ENCODE assay signal across 7 mouse cellular contexts in the genomic region with DNA sequence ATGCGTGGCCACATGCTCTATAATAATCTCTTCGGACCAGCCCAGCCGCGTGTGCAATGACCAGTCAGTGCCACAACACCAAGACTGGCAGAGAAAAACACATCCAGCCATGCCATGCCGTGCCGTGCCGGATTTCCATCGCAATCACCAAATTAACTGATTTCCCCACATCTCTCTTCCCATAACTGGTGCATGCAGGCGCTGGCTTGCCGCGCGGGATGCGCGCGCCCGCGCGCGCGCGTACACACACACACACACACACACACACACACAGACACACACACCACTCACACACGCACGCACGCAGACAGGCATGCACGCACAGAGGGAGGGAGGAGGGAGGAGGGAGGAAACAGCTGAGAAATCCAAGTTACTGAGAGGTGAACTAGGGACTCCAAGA. TPM values are rescaled to one million over a fixed set of nuclear protein-coding genes. Genes with fewer than 3 reads are reported as not detected.
A peak's percentile ranks its signal among the peaks of the same experiment; 100 is the strongest.
DNase-seq lines count a peak whose midpoint lies in the region; ATAC-seq lines count a peak whose summit lies in the region.

No protein-coding gene starts in this region.

- no peak overlapping the region for H3K27ac ChIP-seq in lung, embryonic 16.5 days (ENCODE audit: low read length)
- H3K27ac ChIP-seq in hindbrain, embryonic 15.5 days (replicated peaks): peak overlapping the region; percentile 90
- no peak overlapping the region for H3K27ac ChIP-seq in midbrain, embryonic 11.5 days (ENCODE audit: low read depth, low read length)

- H3K36me3 ChIP-seq in lung, embryonic 16.5 days (ENCODE audit: control insufficient read depth, insufficient read depth, low read length): no peaks in the 10 kb centered on the region
- H3K36me3 ChIP-seq in hindbrain, embryonic 15.5 days: no peaks in the 10 kb centered on the region
- no peaks in the 10 kb centered on the region for H3K36me3 ChIP-seq in midbrain, embryonic 11.5 days (ENCODE audit: control insufficient read depth, insufficient read depth, low read length)

- peak overlapping the region; percentile 63 for H3K4me2 ChIP-seq in lung, embryonic 16.5 days (ENCODE audit: low read depth, low read length)
- peak overlapping the region; percentile 65 for H3K4me2 ChIP-seq in hindbrain, embryonic 15.5 days
- peak overlapping the region; percentile 58 for H3K4me2 ChIP-seq in midbrain, embryonic 11.5 days

- H3K9ac ChIP-seq in lung, embryonic 16.5 days (ENCODE audit: low read length): no peak overlapping the region
- peak overlapping the region; percentile 88 for H3K9ac ChIP-seq in hindbrain, embryonic 15.5 days
- H3K9ac ChIP-seq in midbrain, embryonic 11.5 days (ENCODE audit: low read length): peak overlapping the region; percentile 38; the same call in 1 of the 2 replicates

- peak overlapping the region; percentile 39 for H3K4me3 ChIP-seq in lung, embryonic 16.5 days (ENCODE audit: low read length)
- peak overlapping the region; percentile 92 for H3K4me3 ChIP-seq in hindbrain, embryonic 15.5 days
- peak overlapping the region; percentile 36 for H3K4me3 ChIP-seq in midbrain, embryonic 11.5 days (ENCODE audit: low read depth, low read length)

- WGBS in lung, embryonic 16.5 days: 1% methylated on average over 25 of the region's 25 CpGs
- WGBS in hindbrain, embryonic 15.5 days: under 1% methylated on average over 25 of the region's 25 CpGs
- WGBS in midbrain, embryonic 11.5 days: 1% methylated on average over 25 of the region's 25 CpGs

- H3K27me3 ChIP-seq in lung, embryonic 16.5 days (ENCODE audit: control insufficient read depth, insufficient read depth, low read depth, low read length): peaks cover 13% of the 10 kb centered on the region
- no peaks in the 10 kb centered on the region for H3K27me3 ChIP-seq in hindbrain, embryonic 15.5 days
- H3K27me3 ChIP-seq in midbrain, embryonic 11.5 days (ENCODE audit: control insufficient read depth, insufficient read depth, low read length): 0 out of 2 replicates have a peak, but pooled peaks cover 5% of the 10 kb centered on the region

- H3K9me3 ChIP-seq in lung, embryonic 16.5 days (ENCODE audit: control insufficient read depth, low read length): no peaks in the 10 kb centered on the region
- H3K9me3 ChIP-seq in hindbrain, embryonic 15.5 days: no peaks in the 10 kb centered on the region
- H3K9me3 ChIP-seq in midbrain, embryonic 11.5 days (ENCODE audit: control insufficient read depth, low read length): no peaks in the 10 kb centered on the region

- no peak for DNase-seq in lung, postnatal 36 days
- DNase-seq in embryo, embryonic 10.5 days (ENCODE audit: low spot score): peak; percentile 61
- peak; percentile 92 for DNase-seq in midbrain, embryonic 11.5 days (ENCODE audit: low spot score, missing footprints)
- peak; percentile 80 for DNase-seq in telencephalon, adult 2 months (ENCODE audit: low read depth, low spot score)
- DNase-seq in gastrocnemius, adult 18-20 months (ENCODE audit: low spot score): no peak

- peaks cover 7% of the 10 kb centered on the region for H3K4me1 ChIP-seq in lung, embryonic 16.5 days (replicated peaks; ENCODE audit: control insufficient read depth, insufficient read depth, low read length)
- peaks cover 9% of the 10 kb centered on the region; the same call in 1 of the 2 replicates for H3K4me1 ChIP-seq in hindbrain, embryonic 15.5 days (replicated peaks)
- no peaks in the 10 kb centered on the region for H3K4me1 ChIP-seq in midbrain, embryonic 11.5 days (ENCODE audit: control insufficient read depth, insufficient read depth, low read length)

- no peak for ATAC-seq in lung, embryonic 16.5 days (ENCODE audit: low read depth)
- peak; percentile 29 for ATAC-seq in hindbrain, embryonic 15.5 days (ENCODE audit: low FRiP score, low read depth)
- ATAC-seq in midbrain, embryonic 11.5 days (ENCODE audit: low FRiP score): no peak

RNA-seq across cellular contexts. Expression of gene Cadm2, which starts 2.9 kb away (rescaled TPM):
- 0.36 and 0.38 TPM in 2 replicates for polyA plus RNA-seq in lung, embryonic 16.5 days (2015; fragmentation: Nextera tagmentation; extraction: Ambion mirVana)
- polyA plus RNA-seq in hindbrain, embryonic 15.5 days (2015; fragmentation: Nextera tagmentation; extraction: Ambion mirVana): 57.6 and 63.8 TPM in 2 replicates
- polyA plus RNA-seq in midbrain, embryonic 11.5 days (2014; fragmentation: Nextera tagmentation; extraction: Ambion mirVana): 2.0 and 3.0 TPM in 2 replicates
- under 1 TPM; 0.66 to 0.96 TPM for total RNA-seq in gastrocnemius, adult 18-20 months (2021)

Comparison
In these comparisons a context has a peak if more than half of its experiments do, and no peak if none do; other contexts are left out.
1. H3K4me3 ChIP-seq: peak in every context shown above with its lines; median percentile 92 in hindbrain, embryonic 15.5 days; 39 in lung, embryonic 16.5 days; 36 in midbrain, embryonic 11.5 days.
2. DNase-seq: peak in embryo, embryonic 10.5 days (single experiment), midbrain, embryonic 11.5 days (single experiment) and telencephalon, adult 2 months (single experiment); none in lung, postnatal 36 days (single experiment) and gastrocnemius, adult 18-20 months (single experiment).
3. RNA of gene Cadm2, which starts 2.9 kb away (polyA plus RNA-seq): 57.6 to 63.8 TPM in hindbrain, embryonic 15.5 days; 2.0 to 3.0 TPM in midbrain, embryonic 11.5 days and 0.36 to 0.38 TPM in lung, embryonic 16.5 days; every median in the first group is over 10 times any median in the second.
4. Peak in every context shown above with its lines, with median percentiles within 50 percentile points of each other: H3K4me2 ChIP-seq.